Mouse (Mus musculus) left cerebral cortex, adult 11 months (tissue): ENCODE measurements around the gene Actr6.
"Not testable (repeated sequence)": the region's sequence is repeated elsewhere in the genome, so short reads cannot be mapped to it uniquely, and the experiment has no call there.

Source experiments
- DNase-seq: peaks from one replicate; pipeline ENCODE4 v3.0.0; 2022; ENCODE audit warnings: low spot score

Actr6 gene

GRCm38 (mm10) chr10:89737887-89738286 is 5.8 kb upstream of the Actr6 start:
- DNase-seq = no peak

GRCm38 (mm10) chr10:89737092-89737491 is 5.0 kb upstream of the Actr6 start:
- no peak for DNase-seq

- no peak for DNase-seq
Measured at GRCm38 (mm10) chr10:89731341-89731740, 754 bp downstream of the Actr6 start.

GRCm38 (mm10) chr10:89730386-89730785 is 1.7 kb downstream of the Actr6 start:
- no peak for DNase-seq

- no peak for DNase-seq
Measured at GRCm38 (mm10) chr10:89722247-89723195, 9.6 kb downstream of the Actr6 start.

- no peak for DNase-seq
Measured at GRCm38 (mm10) chr10:89720796-89721195, 11.3 kb downstream of the Actr6 start.

GRCm38 (mm10) chr10:89720252-89720651 is 11.8 kb downstream of the Actr6 start:
- DNase-seq = no peak

GRCm38 (mm10) chr10:89714910-89715309 is 17.2 kb downstream of the Actr6 start:
- no peak for DNase-seq

- DNase-seq = no peak
Measured at GRCm38 (mm10) chr10:89708720-89709119, 23.4 kb downstream of the Actr6 start.

GRCm38 (mm10) chr10:89707397-89707796 is 24.7 kb downstream of the Actr6 start:
- DNase-seq = no peak

GRCm38 (mm10) chr10:89703042-89703441 is 29.1 kb downstream of the Actr6 start:
- no peak for DNase-seq

- no peak for DNase-seq
Measured at GRCm38 (mm10) chr10:89697956-89698355, 34.1 kb downstream of the Actr6 start.

- DNase-seq = not testable (repeated sequence)
Measured at GRCm38 (mm10) chr10:89696270-89696669, 35.8 kb downstream of the Actr6 start.

- no peak for DNase-seq
Measured at GRCm38 (mm10) chr10:89695194-89695911, 36.7 kb downstream of the Actr6 start.

- no peak for DNase-seq
Measured at GRCm38 (mm10) chr10:89690021-89690420, 42.1 kb downstream of the Actr6 start.

- no peak for DNase-seq
Measured at GRCm38 (mm10) chr10:89687455-89687854, 44.6 kb downstream of the Actr6 start.

- DNase-seq = peak; percentile 88
Measured at GRCm38 (mm10) chr10:89686139-89686808, 45.8 kb downstream of the Actr6 start, which contains the start of gene Scyl2. Gene Scyl2, minus strand, starts transcription at chr10:89686285.

GRCm38 (mm10) chr10:89685391-89686138 is 46.5 kb downstream of the Actr6 start:
- no peak for DNase-seq

GRCm38 (mm10) chr10:89682961-89683360 is 49.1 kb downstream of the Actr6 start:
- no peak for DNase-seq

- DNase-seq = no peak
Measured at GRCm38 (mm10) chr10:89682157-89682556, 49.9 kb downstream of the Actr6 start.

- DNase-seq = no peak
Measured at GRCm38 (mm10) chr10:89681706-89682105, 50.4 kb downstream of the Actr6 start.

- no peak for DNase-seq
Measured at GRCm38 (mm10) chr10:89680517-89680916, 51.6 kb downstream of the Actr6 start.
